In genomic region chr1:39842218-39843007, GRCm38 (mm10) we compare ENCODE assay signal across 20 mouse cellular contexts. TPM values are rescaled to one million over a fixed set of nuclear protein-coding genes. Genes with fewer than 3 reads are reported as not detected.
A peak's percentile ranks its signal among the peaks of the same experiment; 100 is the strongest.
DNase-seq lines count a peak whose midpoint lies in the region; ATAC-seq and TF ChIP-seq lines count a peak whose summit lies in the region.
"Had no signal": no experiment of that assay in that cellular context is flagged by ENCODE, and none has a peak within 500 bp of the region (broad histone marks: within the 10 kb centered on the region; RNA-seq: fewer than 3 reads in every experiment).

No protein-coding gene starts in this region.

- no peak for TF ChIP-seq CTCF in lung, postnatal 0 days (IDR thresholded peaks at IDR 0.05)

- H3K27me3 ChIP-seq in liver, embryonic 15.5 days: no peaks in the 10 kb centered on the region
- H3K27me3 ChIP-seq in splenic B cell, adult 2 months (ENCODE audit: control insufficient read depth, insufficient read depth, low read length, poor library complexity, severe bottlenecking): no peaks in the 10 kb centered on the region
- H3K27me3 ChIP-seq in lung, postnatal 0 days (replicated peaks; ENCODE audit: insufficient read depth, low read length): no peaks in the 10 kb centered on the region
- H3K27me3 ChIP-seq: embryonic facial prominence, embryonic 13.5 days; hindbrain, embryonic 12.5 days; midbrain, embryonic 15.5 days had no signal

- H3K4me2 ChIP-seq in liver, embryonic 15.5 days: peak overlapping the region; percentile 18; the same call in 1 of the 2 replicates
- no peak overlapping the region for H3K4me2 ChIP-seq in lung, postnatal 0 days (replicated peaks; ENCODE audit: low read depth, low read length)
- H3K4me2 ChIP-seq: embryonic facial prominence, embryonic 13.5 days; hindbrain, embryonic 12.5 days; midbrain, embryonic 15.5 days had no signal

- H3K9me3 ChIP-seq in liver, embryonic 15.5 days (replicated peaks): no peaks in the 10 kb centered on the region
- H3K9me3 ChIP-seq in lung, postnatal 0 days (ENCODE audit: low read length): no peaks in the 10 kb centered on the region
- H3K9me3 ChIP-seq: embryonic facial prominence, embryonic 13.5 days; hindbrain, embryonic 12.5 days; midbrain, embryonic 15.5 days had no signal

- H3K4me1 ChIP-seq in liver, embryonic 15.5 days (replicated peaks): peaks cover 41% of the 10 kb centered on the region
- no peaks in the 10 kb centered on the region for H3K4me1 ChIP-seq in lung, postnatal 0 days (ENCODE audit: insufficient read depth, low read depth, low read length)

- peak; percentile 67; the same call in 1 of the 2 replicates for ATAC-seq in common myeloid progenitor, adult 5-6 weeks (replicated peaks; ENCODE audit: low read depth, poor library complexity, severe bottlenecking)
- ATAC-seq in liver, embryonic 15.5 days (ENCODE audit: insufficient read depth): peak; percentile 53; the same call in 1 of the 2 replicates
- no peak for ATAC-seq in lung, postnatal 0 days
- ATAC-seq: intestine, embryonic 16.5 days; midbrain, embryonic 15.5 days had no signal

- no peak overlapping the region for H3K9ac ChIP-seq in liver, embryonic 15.5 days
- H3K9ac ChIP-seq in lung, postnatal 0 days (replicated peaks; ENCODE audit: low read depth): no peak overlapping the region
- H3K9ac ChIP-seq: embryonic facial prominence, embryonic 13.5 days; hindbrain, embryonic 12.5 days; midbrain, embryonic 15.5 days had no signal

- H3K27ac ChIP-seq in liver, embryonic 15.5 days (replicated peaks): no peak overlapping the region
- H3K27ac ChIP-seq in lung, postnatal 0 days (ENCODE audit: low read length): no peak overlapping the region
- H3K27ac ChIP-seq: embryonic facial prominence, embryonic 13.5 days; hindbrain, embryonic 12.5 days; layer of hippocampus, adult 2 months; macrophage; midbrain, embryonic 15.5 days had no signal

- no peak overlapping the region for H3K4me3 ChIP-seq in liver, embryonic 15.5 days (replicated peaks)
- no peak overlapping the region for H3K4me3 ChIP-seq in lung, postnatal 0 days (ENCODE audit: low read depth, low read length)
- H3K4me3 ChIP-seq: embryonic facial prominence, embryonic 13.5 days; hindbrain, embryonic 12.5 days; layer of hippocampus, adult 2 months; midbrain, embryonic 15.5 days had no signal

- 18% methylated on average over 14 of the region's 14 CpGs for WGBS in liver, embryonic 15.5 days (ENCODE audit: insufficient replicate concordance)
- 90% methylated on average over 14 of the region's 14 CpGs for WGBS in lung, postnatal 0 days

- H3K36me3 ChIP-seq in liver, embryonic 15.5 days (replicated peaks): no peaks in the 10 kb centered on the region
- no peaks in the 10 kb centered on the region for H3K36me3 ChIP-seq in splenic B cell, adult 2 months (ENCODE audit: control insufficient read depth, insufficient read depth, low read length, poor library complexity, severe bottlenecking)
- no peaks in the 10 kb centered on the region for H3K36me3 ChIP-seq in lung, postnatal 0 days (ENCODE audit: insufficient read depth, low read length)
- H3K36me3 ChIP-seq: embryonic facial prominence, embryonic 13.5 days; hindbrain, embryonic 12.5 days; midbrain, embryonic 15.5 days had no signal

- no peak for TF ChIP-seq EP300 in lung, postnatal 0 days (IDR thresholded peaks at IDR 0.05)

- DNase-seq in thymus, postnatal 0 days (ENCODE audit: low spot score): peak; percentile 55
- no peak for DNase-seq in thymus, postnatal 4 days
- peak; percentile 24 for DNase-seq in splenic B cell, adult 2 months (ENCODE audit: low read depth, low spot score)
- DNase-seq in right cerebral cortex, postnatal 14 days: no peak
- DNase-seq in lung, postnatal 0 days (ENCODE audit: low spot score): no peak
- no peak for DNase-seq in embryo, embryonic 11 days
- DNase-seq: adrenal gland, postnatal 14 days; cerebellum, adult 18-20 months; gastrocnemius, postnatal 14 days; lung, adult 2 months had no signal

RNA-seq across cellular contexts. Expression of gene Gm3646, which starts 37.3 kb away (rescaled TPM):
- polyA plus RNA-seq in thymus, postnatal 0 days (2015; fragmentation: Nextera tagmentation; extraction: Ambion mirVana): not detected in 2 replicates
- not detected in 2 replicates for total RNA-seq in common myeloid progenitor, adult 5-6 weeks (2017)
- polyA plus RNA-seq in liver, embryonic 15.5 days (2015; fragmentation: Nextera tagmentation; extraction: Ambion mirVana): not detected in 2 replicates
- polyA plus RNA-seq in lung, postnatal 0 days (2015; fragmentation: Nextera tagmentation; extraction: Ambion mirVana): not detected in 2 replicates
- total RNA-seq: adrenal gland, postnatal 14 days; layer of hippocampus, adult 2 months; left cerebral cortex, postnatal 36 days had no signal
- polyA plus RNA-seq: embryonic facial prominence, embryonic 13.5 days; hindbrain, embryonic 12.5 days; intestine, embryonic 16.5 days; kidney, embryonic 16.5 days; lung, adult 2 months; macrophage; midbrain, embryonic 15.5 days had no signal

RNA-seq across cellular contexts. Expression of gene Map4k4, which starts 58.3 kb away (rescaled TPM):
- 19.7 and 32.0 TPM in 2 replicates for polyA plus RNA-seq in thymus, postnatal 0 days (2015; fragmentation: Nextera tagmentation; extraction: Ambion mirVana)
- total RNA-seq in common myeloid progenitor, adult 5-6 weeks (2017): 118 and 130 TPM in 2 replicates
- polyA plus RNA-seq in liver, embryonic 15.5 days (2015; fragmentation: Nextera tagmentation; extraction: Ambion mirVana): 3.5 and 4.4 TPM in 2 replicates
- 21.2 and 21.5 TPM in 2 replicates for polyA plus RNA-seq in lung, postnatal 0 days (2015; fragmentation: Nextera tagmentation; extraction: Ambion mirVana)

Comparison
In these comparisons a context has a peak if more than half of its experiments do, and no peak if none do; other contexts are left out.
1. DNase-seq: peak in thymus, postnatal 0 days (single experiment) and splenic B cell, adult 2 months (single experiment); none in thymus, postnatal 4 days (single experiment), right cerebral cortex, postnatal 14 days (single experiment), lung, postnatal 0 days (single experiment) and embryo, embryonic 11 days (single experiment).